22 mouse cellular contexts compared by ENCODE assay signal in the genomic region with DNA sequence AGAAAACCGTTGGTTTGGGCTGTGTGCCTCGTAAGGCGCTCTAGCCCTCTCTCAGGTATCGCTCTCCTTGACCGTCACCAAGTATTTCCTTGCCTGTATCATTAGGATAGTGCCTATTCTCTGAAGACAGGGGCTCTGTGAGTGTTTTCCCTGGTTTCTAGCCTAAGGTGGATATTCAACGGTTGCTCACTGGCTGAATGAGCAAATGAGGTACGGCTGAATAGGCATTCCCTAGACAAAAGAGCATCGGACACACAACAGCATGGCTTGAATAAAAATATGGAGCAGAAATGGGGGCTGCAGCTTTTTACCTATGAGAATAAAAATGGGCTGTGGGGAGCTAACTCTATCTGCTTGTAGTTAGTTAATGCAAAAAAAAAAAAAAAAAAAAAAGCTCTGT.
"Had no signal": no experiment of that assay in that cellular context is flagged by ENCODE, and none has a peak within 500 bp of the region (broad histone marks: within the 10 kb centered on the region; RNA-seq: fewer than 3 reads in every experiment).

No protein-coding gene starts in this region.

- H3K4me2 ChIP-seq: liver, embryonic 13.5 days; liver, embryonic 15.5 days; lung, embryonic 15.5 days; midbrain, embryonic 11.5 days; midbrain, embryonic 13.5 days; midbrain, embryonic 15.5 days; neural tube, embryonic 13.5 days; neural tube, embryonic 15.5 days had no signal

- H3K36me3 ChIP-seq: liver, embryonic 13.5 days; liver, embryonic 15.5 days; lung, embryonic 15.5 days; midbrain, embryonic 13.5 days; midbrain, embryonic 15.5 days; neural tube, embryonic 13.5 days; neural tube, embryonic 15.5 days had no signal

- H3K4me1 ChIP-seq: liver, embryonic 13.5 days; liver, embryonic 15.5 days; lung, embryonic 15.5 days; midbrain, embryonic 13.5 days; midbrain, embryonic 15.5 days; neural tube, embryonic 13.5 days; neural tube, embryonic 15.5 days had no signal

- ATAC-seq: liver, postnatal 0 days; lung, postnatal 0 days; midbrain, embryonic 13.5 days; midbrain, embryonic 15.5 days had no signal

- H3K27me3 ChIP-seq: liver, embryonic 13.5 days; liver, embryonic 15.5 days; lung, embryonic 15.5 days; midbrain, embryonic 15.5 days; neural tube, embryonic 13.5 days; neural tube, embryonic 15.5 days had no signal

- H3K4me3 ChIP-seq: liver, embryonic 13.5 days; liver, embryonic 15.5 days; lung, embryonic 15.5 days; megakaryocyte, embryonic 14.5 days; midbrain, embryonic 13.5 days; midbrain, embryonic 15.5 days; neural tube, embryonic 13.5 days; neural tube, embryonic 15.5 days had no signal

- DNase-seq: liver, embryonic 13.5 days; liver, postnatal 0 days; lung, adult 2 months; lung, postnatal 14 days; lung, postnatal 36 days; right cerebral cortex, adult 18-20 months; right cerebral cortex, postnatal 25 days; right cerebral cortex, postnatal 4 days; spleen, adult 18-20 months; thymus, adult 18-20 months; thymus, postnatal 25 days; thymus, postnatal 4 days had no signal

- H3K9me3 ChIP-seq: liver, embryonic 13.5 days; liver, embryonic 15.5 days; lung, embryonic 15.5 days; megakaryocyte, embryonic 14.5 days; midbrain, embryonic 13.5 days; midbrain, embryonic 15.5 days; neural tube, embryonic 13.5 days; neural tube, embryonic 15.5 days had no signal

- H3K27ac ChIP-seq: liver, embryonic 13.5 days; liver, embryonic 15.5 days; lung, embryonic 15.5 days; macrophage; midbrain, embryonic 13.5 days; midbrain, embryonic 15.5 days; neural tube, embryonic 13.5 days; neural tube, embryonic 15.5 days had no signal

- H3K9ac ChIP-seq: liver, embryonic 13.5 days; liver, embryonic 15.5 days; liver, postnatal 0 days; lung, embryonic 15.5 days; midbrain, embryonic 13.5 days; midbrain, embryonic 15.5 days; neural tube, embryonic 13.5 days; neural tube, embryonic 15.5 days had no signal
